In the genomic region with DNA sequence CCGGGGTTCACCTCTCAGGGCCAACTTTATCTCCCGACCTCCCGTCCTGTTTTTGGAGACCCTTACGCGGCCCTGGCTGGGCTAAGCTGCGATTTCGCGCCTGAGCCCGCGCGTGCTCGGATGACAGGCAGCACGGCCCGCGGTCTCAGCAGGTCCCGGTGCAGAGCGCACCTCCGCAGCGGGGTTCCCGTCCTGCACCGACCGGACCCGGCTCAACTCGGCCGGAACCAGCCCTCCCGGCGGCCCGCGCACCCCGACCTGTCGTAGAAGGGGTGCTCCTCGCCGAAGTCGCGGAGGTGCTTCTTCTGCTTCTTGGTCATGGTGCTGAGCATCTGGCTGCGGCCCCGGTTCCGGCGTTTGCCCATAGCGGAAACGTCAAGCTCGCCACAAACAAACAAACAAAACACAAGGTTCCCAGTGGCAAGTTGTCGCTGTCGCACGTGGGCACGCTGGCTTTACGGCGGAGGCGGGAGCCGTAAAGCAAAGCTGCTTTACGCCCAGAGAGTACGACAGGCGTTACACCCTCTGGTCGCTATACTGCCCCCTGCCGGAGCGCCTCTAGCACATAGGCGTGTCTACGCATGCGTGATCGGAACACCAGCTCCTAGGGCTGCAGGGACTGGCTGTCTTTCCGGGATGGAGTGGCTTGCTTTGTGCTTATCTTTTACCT, we compare ENCODE assay signal across 7 mouse cellular contexts. TPM values are rescaled to one million over a fixed set of nuclear protein-coding genes. Genes with fewer than 3 reads are reported as not detected.
A peak's percentile ranks its signal among the peaks of the same experiment; 100 is the strongest.
DNase-seq lines count a peak whose midpoint lies in the region; ATAC-seq lines count a peak whose summit lies in the region.

TSS of gene Diexf (minus strand) at position 487 of the 670 bp plus-strand sequence.

- DNase-seq in adrenal gland, adult 2 months, result peak; percentile 96
- peak; percentile 99 for DNase-seq in embryo, embryonic 11.5 days (ENCODE audit: low read depth, low spot score)
- DNase-seq in gastrocnemius, postnatal 36 days, result peak; percentile 92 to 96
- DNase-seq in left cerebral cortex, postnatal 25 days (ENCODE audit: low spot score in 2 of 2), result peak; percentile 96 to 97
- DNase-seq in midbrain, embryonic 10.5 days (ENCODE audit: low spot score), result peak; percentile 98
- DNase-seq in right cerebral cortex, postnatal 4 days, result peak; percentile 100

- no peaks in the 10 kb centered on the region for H3K27me3 ChIP-seq in intestine, embryonic 15.5 days (replicated peaks)
- no peaks in the 10 kb centered on the region for H3K27me3 ChIP-seq in midbrain, embryonic 10.5 days (ENCODE audit: low read depth, poor library complexity, severe bottlenecking)

- no peaks in the 10 kb centered on the region for H3K9me3 ChIP-seq in intestine, embryonic 15.5 days
- H3K9me3 ChIP-seq in midbrain, embryonic 10.5 days (replicated peaks), result no peaks in the 10 kb centered on the region

- H3K9ac ChIP-seq in intestine, embryonic 15.5 days, result peak within 1 kb of the TSS; percentile 87

- intact Hi-C loops in gastrocnemius, postnatal 36 days (cut with DNase I), result loop anchor here (10.0 kb wide), 1 partner anchor 345 kb away; no protein-coding TSS in a partner anchor
- intact Hi-C loops in left cerebral cortex, postnatal 25 days (cut with DNase I), result loop anchor here (2.0 to 10.0 kb wide), 3 partner anchors 43 to 348 kb away; no protein-coding TSS in a partner anchor

- H3K4me2 ChIP-seq in intestine, embryonic 15.5 days (replicated peaks), result peak within 1 kb of the TSS; percentile 64

- H3K36me3 ChIP-seq in intestine, embryonic 15.5 days, result 0 out of 2 replicates have a peak, but pooled peaks cover 4% of the 10 kb centered on the region
- peaks cover 34% of the 10 kb centered on the region for H3K36me3 ChIP-seq in midbrain, embryonic 10.5 days

- H3K27ac ChIP-seq in intestine, embryonic 15.5 days, result peak within 1 kb of the TSS; percentile 75
- peak within 1 kb of the TSS; percentile 88 for H3K27ac ChIP-seq in midbrain, embryonic 10.5 days (replicated peaks)

- peak within 1 kb of the TSS; percentile 96 for H3K4me3 ChIP-seq in intestine, embryonic 15.5 days (replicated peaks)
- H3K4me3 ChIP-seq in midbrain, embryonic 10.5 days, result peak within 1 kb of the TSS; percentile 98

- under 1% methylated on average over 61 of the region's 61 CpGs for WGBS in intestine, embryonic 15.5 days
- under 1% methylated on average over 61 of the region's 61 CpGs for WGBS in midbrain, embryonic 10.5 days

- peak; percentile 85 for ATAC-seq in intestine, embryonic 15.5 days

- H3K4me1 ChIP-seq in intestine, embryonic 15.5 days (replicated peaks), result peaks cover 8% of the 10 kb centered on the region; the same call in 1 of the 2 replicates
- H3K4me1 ChIP-seq in midbrain, embryonic 10.5 days, result peaks cover 12% of the 10 kb centered on the region

RNA-seq across cellular contexts. Expression of gene Diexf, which starts in this region (rescaled TPM):
- 10 to 100 TPM; 11.1 to 19.0 TPM for total RNA-seq in adrenal gland, adult 2 months (2021)
- 10.6 and 12.9 TPM in 2 replicates for polyA plus RNA-seq in adrenal gland, adult 2 months (2012; rRNA removed)
- 1 to 10 TPM; 6.0 to 7.6 TPM for total RNA-seq in gastrocnemius, postnatal 36 days (2021)
- 7.5 and 9.7 TPM in 2 replicates for polyA plus RNA-seq in intestine, embryonic 15.5 days (2015; fragmentation: Nextera tagmentation; extraction: Ambion mirVana)
- 10 to 100 TPM; 21.9 to 23.2 TPM for total RNA-seq in left cerebral cortex, postnatal 25 days (2021)
- polyA plus RNA-seq in midbrain, embryonic 10.5 days (2016; fragmentation: Nextera tagmentation; extraction: Ambion mirVana), result 8.4 and 8.8 TPM in 2 replicates

Comparison
In these comparisons a context has a peak if more than half of its experiments do, and no peak if none do; other contexts are left out.
1. Peak in every context shown above with its lines: DNase-seq, ATAC-seq, H3K4me3 ChIP-seq and H3K27ac ChIP-seq.